Mouse (Mus musculus) layer of hippocampus, postnatal 25 days (tissue): ENCODE results near the gene Misp. TPM values are rescaled to one million over a fixed set of nuclear protein-coding genes. Genes with fewer than 3 reads are reported as not detected.
A peak's percentile ranks its signal among the peaks of the same experiment; 100 is the strongest.

Source experiments
- DNase-seq, 2 experiments: peaks; one replicate each; pipeline ENCODE4 v3.0.0; 2022; ENCODE audit warnings: mixed read lengths in 2 of 2, low spot score in 1 of 2; ENCODE audit errors: extremely low spot score in 1 of 2
- total RNA-seq, 2 experiments: library from RNA; stranded (reverse); gene quantifications; 2 replicates each; pipeline ENCODE4 v1.2.3; 2021

The Misp gene
- under 1 TPM; 0.66 to 0.89 TPM for total RNA-seq

- no peak for DNase-seq
These were observed at the start of gene Misp for GRCm38 (mm10) chr10:79820782-79821181. TSS of gene Misp (plus strand) at chr10:79820989.

- no peak for DNase-seq
These were observed 48.5 kb upstream of the Misp start for GRCm38 (mm10) chr10:79772320-79772719.

- no peak for DNase-seq
These were observed 47.6 kb upstream of the Misp start for GRCm38 (mm10) chr10:79773208-79773607.

- no peak for DNase-seq
These were observed 46.1 kb upstream of the Misp start for GRCm38 (mm10) chr10:79774486-79775279.

GRCm38 (mm10) chr10:79777103-79777531 is 43.7 kb upstream of the Misp start, which contains the start of gene Fstl3:
TSS of gene Fstl3 (plus strand) at chr10:79777272.
- DNase-seq: no peak

GRCm38 (mm10) chr10:79778006-79778405 is 42.8 kb upstream of the Misp start:
- no peak for DNase-seq

GRCm38 (mm10) chr10:79779193-79779592 is 41.6 kb upstream of the Misp start:
- DNase-seq: no peak

GRCm38 (mm10) chr10:79779784-79780663 is 40.8 kb upstream of the Misp start:
- DNase-seq: peak; percentile 96

- DNase-seq: no peak
These were observed 40.1 kb upstream of the Misp start for GRCm38 (mm10) chr10:79780664-79781015.

- DNase-seq: no peak
These were observed 39.6 kb upstream of the Misp start for GRCm38 (mm10) chr10:79781139-79781538.

- DNase-seq: no peak
These were observed 38.8 kb upstream of the Misp start for GRCm38 (mm10) chr10:79781956-79782355.

- no peak for DNase-seq
These were observed 37.7 kb upstream of the Misp start for GRCm38 (mm10) chr10:79783050-79783449.

- peak in 1 of 2 experiments; percentile 61 for DNase-seq
These were observed 36.6 kb upstream of the Misp start for GRCm38 (mm10) chr10:79783920-79784800.

GRCm38 (mm10) chr10:79788386-79789158 is 32.2 kb upstream of the Misp start:
- DNase-seq: peak; percentile 58 to 92

GRCm38 (mm10) chr10:79789581-79789980 is 31.2 kb upstream of the Misp start:
- DNase-seq: no peak

GRCm38 (mm10) chr10:79790861-79791260 is 29.9 kb upstream of the Misp start, which contains the start of gene Prss57:
TSS of gene Prss57 (minus strand) at chr10:79790961.
- no peak for DNase-seq

- no peak for DNase-seq
These were observed 28.3 kb upstream of the Misp start for GRCm38 (mm10) chr10:79792339-79793040.

GRCm38 (mm10) chr10:79793051-79793737 is 27.6 kb upstream of the Misp start, which contains the start of gene Palm:
TSS of gene Palm (plus strand) at chr10:79793572.
- peak; percentile 89 to 92 for DNase-seq
